Mouse (Mus musculus) forebrain, embryonic 10.5 days (tissue): ENCODE data around the gene Wrb. TPM values are rescaled to one million over a fixed set of nuclear protein-coding genes. Genes with fewer than 3 reads are reported as not detected.

ENCODE experiments used
- DNase-seq: peaks from one replicate; pipeline ENCODE4 v3.0.0-alpha.2; 2017; ENCODE audit warnings: low spot score; ENCODE audit errors: extremely low spot score
- H3K27ac ChIP-seq: fragments of 300-500 bp; sonication (generic); 2 replicates; pipeline ENCODE4 v1.5.1; 2016; ENCODE audit warnings: mild to moderate bottlenecking
- H3K27me3 ChIP-seq: fragments of 300-500 bp; sonication (generic); 2 replicates; pipeline ENCODE4 v1.6.1; 2016; ENCODE audit warnings: mild to moderate bottlenecking; ENCODE audit not compliant: poor library complexity, severe bottlenecking
- H3K36me3 ChIP-seq: fragments of 300-500 bp; sonication (generic); replicated peaks from 2 replicates; pipeline ENCODE4 v1.6.1; 2016; ENCODE audit warnings: mild to moderate bottlenecking, moderate library complexity
- H3K4me1 ChIP-seq: fragments of 300-500 bp; sonication (generic); 2 replicates; pipeline ENCODE4 v1.6.1; 2016
- H3K4me3 ChIP-seq: fragments of 300-500 bp; sonication (generic); 2 replicates; pipeline ENCODE4 v1.5.1; 2016; ENCODE audit warnings: mild to moderate bottlenecking, moderate library complexity
- H3K9me3 ChIP-seq: fragments of 300-500 bp; sonication (generic); 2 replicates; pipeline ENCODE4 v1.6.1; 2016; ENCODE audit warnings: mild to moderate bottlenecking, moderate library complexity
- WGBS: fragments of 180-500 bp; shearing (Covaris S2); methylation state at CpG from one replicate; pipeline ENCODE4 v1.1.7; 2016; 5-methylcytosine and 5-hydroxymethylcytosine counted together
- polyA plus RNA-seq: library from polyadenylated mRNA; unstranded; fragments of >200 nt; fragmentation: Nextera tagmentation; extraction: Ambion mirVana; gene quantifications from 2 replicates; pipeline ENCODE4 v1.2.1, GENCODE M21; 2016

Wrb gene
- polyA plus RNA-seq, 1 experiment from 2014 or later: 128 TPM

GRCm38 (mm10) chr16:96160927-96161326 is 15.7 kb downstream of the Wrb start:
- Histone ChIP-seq H3K27ac (no peak overlapping the region), H3K4me3 (no peak overlapping the region), H3K9me3 (no peaks in the 10 kb centered on the region), H3K4me1 (peaks cover 17% of the 10 kb centered on the region), H3K36me3 (peaks cover 19% of the 10 kb centered on the region), H3K27me3 (no peaks in the 10 kb centered on the region; the same call in 1 of the 2 replicates)
- WGBS: 92% methylated on average over 1 of the region's 1 CpGs
- no peak for DNase-seq

- no peaks in the 10 kb centered on the region; the same call in 1 of the 2 replicates for H3K27me3 ChIP-seq
- DNase-seq: no peak
- H3K4me3 ChIP-seq: no peak overlapping the region
- 97% methylated on average over 4 of the region's 4 CpGs for WGBS
- H3K27ac ChIP-seq: no peak overlapping the region
- H3K9me3 ChIP-seq: no peaks in the 10 kb centered on the region
- peaks cover 15% of the 10 kb centered on the region for H3K36me3 ChIP-seq
- peaks cover 17% of the 10 kb centered on the region for H3K4me1 ChIP-seq
Measured at GRCm38 (mm10) chr16:96161336-96161735, 16.1 kb downstream of the Wrb start.

GRCm38 (mm10) chr16:96165723-96166264 is 20.6 kb downstream of the Wrb start:
- no peaks in the 10 kb centered on the region for H3K27me3 ChIP-seq
- no peaks in the 10 kb centered on the region for H3K9me3 ChIP-seq
- 91% methylated on average over 4 of the region's 4 CpGs for WGBS
- H3K27ac ChIP-seq: no peak overlapping the region
- no peaks in the 10 kb centered on the region; the same call in 1 of the 2 replicates for H3K36me3 ChIP-seq
- H3K4me3 ChIP-seq: no peak overlapping the region
- no peak for DNase-seq
- no peaks in the 10 kb centered on the region for H3K4me1 ChIP-seq

GRCm38 (mm10) chr16:96168837-96169236 is 23.6 kb downstream of the Wrb start:
- DNase-seq: no peak
- H3K4me1 ChIP-seq: no peaks in the 10 kb centered on the region
- no peak overlapping the region for H3K27ac ChIP-seq
- no peaks in the 10 kb centered on the region for H3K27me3 ChIP-seq
- no peaks in the 10 kb centered on the region for H3K9me3 ChIP-seq
- H3K4me3 ChIP-seq: no peak overlapping the region
- 91% methylated on average over 4 of the region's 4 CpGs for WGBS
- no peaks in the 10 kb centered on the region; the same call in 1 of the 2 replicates for H3K36me3 ChIP-seq

GRCm38 (mm10) chr16:96173648-96174047 is 28.4 kb downstream of the Wrb start:
- WGBS: 86% methylated on average over 8 of the region's 8 CpGs
- H3K27ac ChIP-seq: no peak overlapping the region

GRCm38 (mm10) chr16:96175399-96175798 is 30.2 kb downstream of the Wrb start:
- Histone ChIP-seq H3K27ac (no peak overlapping the region), H3K36me3 (no peaks in the 10 kb centered on the region; the same call in 1 of the 2 replicates), H3K4me3 (no peak overlapping the region), H3K4me1 (peaks cover 8% of the 10 kb centered on the region), H3K9me3 (peaks cover 8% of the 10 kb centered on the region; the same call in 1 of the 2 replicates), H3K27me3 (no peaks in the 10 kb centered on the region)
- WGBS: 50% methylated on average over 2 of the region's 2 CpGs
- DNase-seq: no peak

More at GRCm38 (mm10) chr16:96173648-96174047, 28.4 kb downstream of the Wrb start:
- H3K36me3 ChIP-seq: no peaks in the 10 kb centered on the region; the same call in 1 of the 2 replicates
- peaks cover 8% of the 10 kb centered on the region for H3K4me1 ChIP-seq
- DNase-seq: no peak
- no peak overlapping the region for H3K4me3 ChIP-seq
- no peaks in the 10 kb centered on the region for H3K27me3 ChIP-seq
- 0 out of 2 replicates have a peak, but pooled peaks cover 2% of the 10 kb centered on the region for H3K9me3 ChIP-seq

GRCm38 (mm10) chr16:96179156-96179555 is 33.9 kb downstream of the Wrb start:
- no peak overlapping the region for H3K4me3 ChIP-seq
- no peaks in the 10 kb centered on the region; the same call in 1 of the 2 replicates for H3K36me3 ChIP-seq
- H3K27ac ChIP-seq: no peak overlapping the region
- peaks cover 8% of the 10 kb centered on the region for H3K4me1 ChIP-seq
- no peaks in the 10 kb centered on the region for H3K27me3 ChIP-seq
- H3K9me3 ChIP-seq: peaks cover 8% of the 10 kb centered on the region; the same call in 1 of the 2 replicates
- no peak for DNase-seq

GRCm38 (mm10) chr16:96187619-96188018 is 42.4 kb downstream of the Wrb start:
- peaks cover 12% of the 10 kb centered on the region for H3K4me1 ChIP-seq
- H3K36me3 ChIP-seq: peaks cover 5% of the 10 kb centered on the region; the same call in 1 of the 2 replicates
- peaks cover 16% of the 10 kb centered on the region for H3K27me3 ChIP-seq
- no peak overlapping the region for H3K4me3 ChIP-seq
- peaks cover 4% of the 10 kb centered on the region; the same call in 1 of the 2 replicates for H3K9me3 ChIP-seq
- DNase-seq: no peak
- H3K27ac ChIP-seq: no peak overlapping the region
- WGBS: 90% methylated on average over 5 of the region's 5 CpGs

- Histone ChIP-seq H3K27me3 (peaks cover 16% of the 10 kb centered on the region), H3K4me3 (peak within 1 kb of the TSS; percentile 91), H3K27ac (peak within 1 kb of the TSS; percentile 88), H3K36me3 (no peaks in the 10 kb centered on the region), H3K9me3 (0 out of 2 replicates have a peak, but pooled peaks cover 4% of the 10 kb centered on the region), H3K4me1 (peaks cover 13% of the 10 kb centered on the region)
- WGBS: under 1% methylated on average over 77 of the region's 77 CpGs
- peak; percentile 100 for DNase-seq
Measured at GRCm38 (mm10) chr16:96191531-96192506, 46.6 kb downstream of the Wrb start, which contains the start of gene Lca5l. TSS of gene Lca5l (minus strand) at chr16:96192271.

GRCm38 (mm10) chr16:96199913-96200701 is 54.9 kb downstream of the Wrb start, which contains the start of gene Sh3bgr:
TSS of gene Sh3bgr (plus strand) at chr16:96200450.
- peaks cover 9% of the 10 kb centered on the region; the same call in 1 of the 2 replicates for H3K27me3 ChIP-seq
- 8% methylated on average over 20 of the region's 20 CpGs for WGBS
- H3K9me3 ChIP-seq: 0 out of 2 replicates have a peak, but pooled peaks cover 1% of the 10 kb centered on the region
- peak within 1 kb of the TSS; percentile 50 for H3K4me3 ChIP-seq
- peak; percentile 57 for DNase-seq
- peak within 1 kb of the TSS; percentile 57 for H3K27ac ChIP-seq
- H3K4me1 ChIP-seq: peaks cover 19% of the 10 kb centered on the region
- no peaks in the 10 kb centered on the region for H3K36me3 ChIP-seq

GRCm38 (mm10) chr16:96200702-96201028 is 55.5 kb downstream of the Wrb start:
- WGBS: 32% methylated on average over 9 of the region's 9 CpGs
- Histone ChIP-seq H3K27ac (peak overlapping the region; percentile 57), H3K9me3 (no peaks in the 10 kb centered on the region), H3K4me3 (peak overlapping the region; percentile 50), H3K36me3 (no peaks in the 10 kb centered on the region), H3K27me3 (peaks cover 9% of the 10 kb centered on the region; the same call in 1 of the 2 replicates), H3K4me1 (peaks cover 19% of the 10 kb centered on the region)
- DNase-seq: no peak
